Mouse (Mus musculus): ENCODE data around the gene Khdc1a. TPM values are rescaled to one million over a fixed set of nuclear protein-coding genes. Genes with fewer than 3 reads are reported as not detected.
"Not testable (repeated sequence)": the region's sequence is repeated elsewhere in the genome, so short reads cannot be mapped to it uniquely, and the experiment has no call there.

Khdc1a gene
- not detected for total RNA-seq (2021)
- long read RNA-seq, experiment 1: 0 reads
- long read RNA-seq, experiment 2: 0 reads

DNA sequence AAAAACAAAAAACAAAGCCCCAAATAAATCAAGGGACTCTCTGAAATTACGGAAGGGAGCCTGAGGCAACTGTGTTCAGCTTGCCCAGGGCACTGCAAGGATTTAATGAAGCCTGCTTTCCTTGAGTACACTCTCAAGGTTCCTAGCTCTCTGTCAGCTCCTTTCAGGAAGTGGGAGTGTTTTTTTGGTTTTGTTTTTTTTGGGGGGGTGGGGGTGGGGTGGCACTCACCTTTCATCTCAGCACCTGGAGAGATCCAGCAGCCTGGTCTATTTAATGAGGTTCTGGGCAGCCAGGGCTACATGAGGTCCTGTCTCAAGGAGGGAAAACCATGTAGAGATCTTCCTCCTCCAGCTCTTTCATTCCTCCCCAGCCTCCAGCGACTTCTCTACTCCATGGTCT, at the start of gene Khdc1a:
TSS of gene Khdc1a (plus strand) at position 301 of the 400 bp plus-strand sequence.
- intact Hi-C loops (cut with DNase I): loop anchor here (10.0 kb wide), 1 partner anchor 415 kb away; no protein-coding TSS in a partner anchor
- no peak for DNase-seq (ENCODE audit: low spot score in 2 of 2)

DNA sequence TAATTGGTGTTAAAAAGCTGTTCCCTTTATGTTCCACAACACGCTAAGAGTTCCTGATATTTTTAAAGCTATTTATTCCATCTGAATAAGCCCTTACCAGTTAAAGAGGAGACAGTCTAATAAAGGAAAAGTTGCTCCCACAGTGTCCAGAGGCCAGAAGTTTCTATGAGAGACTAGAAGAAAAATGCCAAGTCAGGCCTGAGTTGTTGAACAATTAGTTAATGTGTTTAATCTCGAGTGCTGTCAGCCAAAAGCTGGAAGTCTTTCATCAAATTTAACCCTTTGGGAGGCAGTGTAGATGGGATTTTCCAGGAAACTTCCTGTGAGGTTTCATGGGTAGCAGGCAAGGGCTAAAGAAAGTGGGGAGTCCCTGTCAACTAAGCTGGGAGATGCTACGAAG, 49.6 kb upstream of the Khdc1a start:
- no peak for DNase-seq (ENCODE audit: low spot score in 2 of 2)
- intact Hi-C loops (cut with DNase I): no loop called here

- no peak for DNase-seq (ENCODE audit: low spot score in 2 of 2)
- intact Hi-C loops (cut with DNase I): no loop called here
Measured at GRCm38 (mm10) chr1:21301686-21302085, 47.8 kb upstream of the Khdc1a start.

DNA sequence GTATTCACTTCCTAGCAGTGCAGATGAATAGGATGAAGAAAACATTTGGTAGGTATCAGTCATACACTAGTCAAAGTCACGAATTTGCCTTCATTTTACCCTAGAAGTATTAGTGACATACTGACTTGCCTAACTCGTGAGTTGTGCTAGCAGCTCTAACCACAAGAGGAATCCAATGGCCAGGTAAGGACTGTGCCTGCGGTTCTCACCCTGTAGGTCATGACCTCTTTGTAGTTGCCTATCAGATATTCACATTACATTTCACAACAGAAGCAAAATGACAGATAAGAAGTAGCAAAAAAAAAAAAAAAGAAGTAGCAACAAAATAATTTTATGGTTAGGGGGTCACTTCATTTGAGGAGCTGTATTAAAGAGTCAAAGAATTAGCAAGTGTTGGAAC, 45.3 kb upstream of the Khdc1a start:
- intact Hi-C loops (cut with DNase I): no loop called here

DNA sequence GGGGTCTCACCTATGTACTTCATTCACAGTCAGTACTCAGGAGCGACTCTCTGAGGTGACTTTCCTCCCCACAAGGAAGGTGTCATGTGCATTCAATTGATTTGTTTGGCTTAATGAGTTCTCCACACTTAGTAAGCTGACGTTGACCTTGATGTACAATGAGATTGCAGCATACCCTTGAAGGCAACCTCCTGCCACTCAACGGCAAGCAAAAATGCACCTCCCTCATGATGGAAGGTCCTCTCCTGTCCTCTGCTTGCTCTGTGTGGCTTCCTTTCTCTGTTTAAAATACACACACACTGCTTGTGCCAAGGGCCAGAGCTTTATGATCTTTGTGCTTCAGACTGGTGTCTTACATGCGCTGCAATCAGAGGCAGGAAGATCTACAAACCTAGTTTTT, 44.8 kb upstream of the Khdc1a start:
- intact Hi-C loops (cut with DNase I): no loop called here

More for the DNA sequence above, 45.3 kb upstream of the Khdc1a start:
- DNase-seq (ENCODE audit: low spot score in 2 of 2): no peak

GRCm38 (mm10) chr1:21305443-21305842, 44.0 kb upstream of the Khdc1a start:
- peak in 1 of 2 experiments; percentile 35 for DNase-seq (ENCODE audit: low spot score in 2 of 2)
- intact Hi-C loops (cut with DNase I): no loop called here

More for the DNA sequence above, 44.8 kb upstream of the Khdc1a start:
- DNase-seq (ENCODE audit: low spot score in 2 of 2): no peak

GRCm38 (mm10) chr1:21314336-21314735, 35.1 kb upstream of the Khdc1a start:
- intact Hi-C loops (cut with DNase I): no loop called here
- no peak for DNase-seq (ENCODE audit: low spot score in 2 of 2)

DNA sequence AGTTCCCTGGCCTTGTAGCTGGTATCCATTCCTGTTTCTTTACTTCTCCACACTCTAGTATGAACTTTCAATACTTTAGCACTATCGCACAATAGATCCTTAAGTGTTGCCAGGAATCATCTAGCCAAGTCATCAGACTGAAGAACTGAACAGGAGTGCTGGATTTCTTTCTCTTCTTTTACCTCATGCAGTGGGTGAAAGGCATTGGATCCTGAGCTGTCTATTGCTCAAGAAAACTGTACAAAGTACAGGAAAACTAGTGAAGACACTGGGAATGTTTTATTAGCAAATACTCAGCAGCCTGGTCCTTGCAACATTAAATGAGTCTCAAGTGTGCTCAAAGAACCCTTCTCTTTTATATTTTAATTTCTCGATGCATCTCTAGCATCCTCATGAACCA, 33.7 kb upstream of the Khdc1a start:
- no peak for DNase-seq (ENCODE audit: low spot score in 2 of 2)
- intact Hi-C loops (cut with DNase I): no loop called here

- DNase-seq (ENCODE audit: low spot score in 2 of 2): no peak
- intact Hi-C loops (cut with DNase I): no loop called here
Measured at GRCm38 (mm10) chr1:21316305-21316704, 33.1 kb upstream of the Khdc1a start.

- intact Hi-C loops (cut with DNase I): no loop called here
- DNase-seq (ENCODE audit: low spot score in 2 of 2): no peak
Measured at GRCm38 (mm10) chr1:21318202-21318601, 31.2 kb upstream of the Khdc1a start.

GRCm38 (mm10) chr1:21320271-21320670, 29.2 kb upstream of the Khdc1a start:
- DNase-seq (ENCODE audit: low spot score in 2 of 2); intact Hi-C loops (cut with DNase I): not testable (repeated sequence)

DNA sequence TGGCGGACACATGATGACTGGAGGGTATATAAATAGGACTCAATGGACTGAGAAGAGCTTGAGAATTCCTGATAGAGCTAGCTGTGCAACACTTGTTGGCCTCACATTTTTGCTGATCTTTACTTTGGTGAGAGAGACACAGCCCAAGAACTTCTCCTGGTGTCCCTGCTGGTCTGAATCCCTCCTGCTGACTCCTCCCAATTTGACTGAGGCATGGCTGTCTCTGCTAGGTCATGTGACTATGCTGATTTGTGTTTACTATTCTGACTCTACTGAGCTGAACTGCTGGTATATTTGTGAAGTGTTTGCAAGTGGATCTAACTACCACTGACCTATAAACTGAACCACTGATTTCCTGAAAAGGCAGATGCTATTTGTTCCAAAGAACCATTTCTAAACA, 27.8 kb upstream of the Khdc1a start:
- intact Hi-C loops (cut with DNase I): no loop called here
- DNase-seq (ENCODE audit: low spot score in 2 of 2): no peak

GRCm38 (mm10) chr1:21323996-21324574, 25.4 kb upstream of the Khdc1a start:
- intact Hi-C loops (cut with DNase I): no loop called here

DNA sequence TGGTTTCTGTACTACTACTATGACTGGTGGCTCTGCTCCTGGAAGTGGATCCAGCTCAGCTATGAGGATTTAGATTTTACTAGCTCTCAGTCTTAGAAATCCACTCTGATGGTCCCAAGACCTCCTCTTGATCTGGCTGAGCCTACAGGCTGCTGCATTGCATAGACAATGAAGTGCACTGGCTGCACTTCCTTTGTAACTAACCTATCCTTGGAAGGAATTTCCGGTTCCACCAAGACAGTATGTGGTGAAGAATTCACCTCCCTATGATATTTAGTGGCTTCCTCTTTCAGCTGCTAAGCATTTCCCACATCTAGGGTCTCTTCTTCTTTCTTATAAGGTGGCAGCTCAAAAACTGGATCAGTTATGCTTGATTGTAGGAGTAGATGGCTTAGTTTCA, 24.8 kb upstream of the Khdc1a start:
- intact Hi-C loops (cut with DNase I): no loop called here
- DNase-seq (ENCODE audit: low spot score in 2 of 2): no peak

More at GRCm38 (mm10) chr1:21323996-21324574, 25.4 kb upstream of the Khdc1a start:
- DNase-seq (ENCODE audit: low spot score in 2 of 2): no peak

DNA sequence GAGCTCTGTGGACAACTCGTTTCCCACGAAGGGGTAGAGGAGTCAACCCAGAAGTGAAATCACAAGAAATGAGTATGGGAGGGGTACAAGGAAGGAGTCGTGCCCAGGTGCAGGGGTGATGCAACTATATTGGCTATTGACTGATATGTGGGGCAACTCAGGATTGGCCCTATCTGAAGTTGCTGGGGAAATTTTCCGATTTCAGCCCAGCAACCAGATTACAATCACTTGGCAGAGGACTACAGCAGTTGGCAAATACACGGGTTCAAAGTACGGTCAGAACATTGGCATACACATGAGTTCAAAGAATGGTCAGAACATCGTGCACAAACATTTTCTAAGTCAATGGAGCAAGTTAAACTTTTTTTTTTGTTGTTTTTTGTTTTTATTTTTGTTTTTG, 22.7 kb upstream of the Khdc1a start:
- intact Hi-C loops (cut with DNase I): no loop called here
- DNase-seq (ENCODE audit: low spot score in 2 of 2): no peak

- intact Hi-C loops (cut with DNase I); DNase-seq (ENCODE audit: low spot score in 2 of 2): not testable (repeated sequence)
Measured at GRCm38 (mm10) chr1:21331161-21331560, 18.3 kb upstream of the Khdc1a start.

DNA sequence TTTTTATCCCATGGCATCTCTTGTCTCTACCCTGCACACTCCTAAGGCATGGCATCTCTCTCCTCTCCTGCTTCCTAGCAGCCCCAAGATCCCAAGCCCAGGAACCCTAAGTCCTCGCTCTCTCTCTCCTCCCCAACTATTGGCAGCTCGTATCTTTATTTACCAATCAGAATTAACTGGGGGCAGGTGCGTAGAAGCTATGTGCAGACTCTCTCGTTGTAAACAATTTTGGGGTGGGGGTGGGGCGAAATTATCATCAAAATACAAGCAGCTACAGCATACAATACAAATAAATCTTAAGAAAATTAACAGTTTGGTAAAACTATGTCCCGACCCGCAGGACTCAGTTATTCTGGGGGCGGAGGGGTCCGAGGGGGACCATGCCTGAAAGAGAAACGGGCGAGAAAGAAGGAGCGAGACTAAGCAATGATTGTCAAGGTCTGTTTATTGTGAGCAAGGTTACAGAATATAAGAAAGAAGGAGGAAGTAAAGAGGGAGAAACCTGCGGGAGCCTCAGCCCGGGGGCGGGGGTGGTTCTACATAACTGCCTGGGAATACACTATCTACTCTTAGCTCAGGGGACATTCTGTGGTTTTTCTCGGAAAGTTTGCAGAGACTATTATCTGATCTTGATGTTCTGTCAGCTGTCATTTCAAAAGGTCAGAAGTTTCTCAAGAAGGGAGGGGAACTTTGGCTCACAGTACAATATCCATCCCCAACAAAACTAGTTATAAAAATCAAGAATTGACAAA, 16.0 kb upstream of the Khdc1a start:
- intact Hi-C loops (cut with DNase I): no loop called here
- no peak for DNase-seq (ENCODE audit: low spot score in 2 of 2)

DNA sequence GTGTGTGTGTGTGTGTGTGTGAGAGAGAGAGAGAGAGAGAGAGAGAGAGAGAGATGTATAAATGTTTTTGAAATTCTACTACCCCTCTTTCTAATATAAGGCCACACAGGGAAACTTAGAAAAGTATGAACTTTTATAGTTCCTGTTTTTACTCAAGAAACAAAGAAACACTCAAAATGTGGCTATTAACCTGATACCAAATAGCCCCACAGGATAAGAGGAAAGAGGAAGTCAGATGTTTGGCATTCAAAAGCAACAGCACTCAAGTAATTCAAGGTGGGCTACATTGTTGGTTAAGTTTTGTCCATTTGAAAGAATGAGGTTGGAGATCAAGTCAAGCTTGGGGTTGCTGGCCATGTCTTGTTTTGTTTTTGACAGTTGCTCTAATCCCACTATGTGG, 13.6 kb upstream of the Khdc1a start:
- no peak for DNase-seq (ENCODE audit: low spot score in 2 of 2)
- intact Hi-C loops (cut with DNase I): no loop called here

DNA sequence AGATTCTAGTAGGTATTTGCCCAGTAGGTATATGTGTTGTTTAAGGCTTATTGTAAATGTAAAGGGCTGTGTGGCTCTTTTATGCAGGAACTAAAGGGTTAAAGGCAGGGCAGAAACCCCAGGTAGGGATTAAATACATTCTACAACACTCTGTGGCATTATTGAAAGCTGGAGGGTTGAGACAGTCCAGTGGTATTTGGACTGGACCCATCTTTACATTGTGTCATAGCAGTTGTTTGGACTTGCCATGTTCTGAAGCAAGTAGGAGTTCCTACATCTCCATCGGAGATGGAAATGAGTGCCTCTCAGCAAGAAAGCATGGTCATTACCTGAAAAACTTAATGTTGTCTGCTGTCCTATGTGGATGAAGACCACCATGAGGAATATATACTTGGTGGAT, 8.7 kb upstream of the Khdc1a start:
- intact Hi-C loops (cut with DNase I): loop anchor here (5.0 to 10.0 kb wide), 2 partner anchors 123 to 406 kb away; partner anchors contain the start of gene Tmem14a
- DNase-seq (ENCODE audit: low spot score in 2 of 2): no peak

- intact Hi-C loops (cut with DNase I): loop anchor here (2.0 to 10.0 kb wide), 3 partner anchors 127 to 409 kb away; partner anchors contain the start of gene Tmem14a
- peak; percentile 36 to 71 for DNase-seq (ENCODE audit: low spot score in 2 of 2)
Measured at GRCm38 (mm10) chr1:21344253-21344652, 5.2 kb upstream of the Khdc1a start.

DNA sequence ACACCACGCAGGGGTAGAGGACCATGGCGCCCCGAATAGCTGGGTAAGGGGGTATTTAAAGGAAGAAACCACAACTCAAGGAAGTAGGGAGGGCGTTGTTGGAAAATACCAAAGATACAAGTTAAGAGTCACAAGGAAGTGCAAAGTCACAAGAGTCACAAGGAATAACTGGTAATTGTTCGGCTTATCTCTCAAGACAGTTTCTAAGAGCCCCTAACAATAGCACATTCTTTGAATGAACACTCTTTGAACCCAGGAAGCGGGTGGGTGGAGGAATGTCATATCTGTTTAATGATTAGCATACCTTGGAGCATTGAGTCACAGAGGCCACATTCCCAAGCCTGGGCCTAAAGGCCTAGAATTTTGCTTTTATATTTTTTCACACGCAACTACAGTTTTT, 4.7 kb upstream of the Khdc1a start:
- not testable (repeated sequence) for DNase-seq (ENCODE audit: low spot score in 2 of 2)
- intact Hi-C loops (cut with DNase I): loop anchor here (2.0 to 10.0 kb wide), 3 partner anchors 127 to 410 kb away; partner anchors contain the start of gene Tmem14a

All from left cerebral cortex, postnatal 14 days (tissue).